Mouse (Mus musculus) kidney, adult 2 months (tissue): ENCODE results near the gene Ap4s1. TPM values are rescaled to one million over a fixed set of nuclear protein-coding genes. Genes with fewer than 3 reads are reported as not detected.

ENCODE experiments used
- DNase-seq: peaks from one replicate; pipeline ENCODE4 v3.0.0; 2021
- H3K27ac ChIP-seq: fragments of 200-500 bp; 2 replicates; pipeline ENCODE4 v1.5.1; 2012; ENCODE audit warnings: low read depth, low read length, control low read depth, inconsistent platforms; ENCODE audit not compliant: insufficient read depth
- H3K27me3 ChIP-seq: fragments of 200-500 bp; replicated peaks from 2 replicates; pipeline ENCODE4 v1.6.1; 2012; ENCODE audit warnings: mild to moderate bottlenecking, moderate library complexity, low read length, inconsistent platforms; ENCODE audit not compliant: control insufficient read depth, insufficient read depth
- H3K36me3 ChIP-seq: fragments of 200-500 bp; 2 replicates; pipeline ENCODE4 v1.6.1; 2012; ENCODE audit warnings: mild to moderate bottlenecking, moderate library complexity, low read length, inconsistent platforms; ENCODE audit not compliant: control insufficient read depth, insufficient read depth
- H3K4me1 ChIP-seq: fragments of 200-500 bp; 2 replicates; pipeline ENCODE4 v1.6.1; 2011; ENCODE audit warnings: low read length; ENCODE audit not compliant: control insufficient read depth, insufficient read depth
- H3K4me3 ChIP-seq: fragments of 200-500 bp; 2 replicates; pipeline ENCODE4 v1.5.1; 2011; ENCODE audit warnings: mild to moderate bottlenecking, low read depth, low read length, control low read depth; ENCODE audit not compliant: insufficient read depth
- CTCF ChIP-seq: fragments of 200-500 bp; conservative IDR thresholded peaks from 2 replicates; pipeline ENCODE4 v1.5.1; 2011; ENCODE audit warnings: low read depth, mild to moderate bottlenecking, control low read depth, low read length, moderate library complexity, mixed read lengths; ENCODE audit not compliant: insufficient read depth, insufficient read length
- POLR2A ChIP-seq: fragments of 200-500 bp; IDR thresholded peaks from one replicate; pipeline ENCODE4 v1.6.1; 2011; ENCODE audit warnings: low read depth, low read length, control low read depth
- WGBS: fragments of 180-500 bp; shearing (Covaris S2); methylation state at CpG from one replicate; pipeline ENCODE4 v1.1.7; 2018; 5-methylcytosine and 5-hydroxymethylcytosine counted together
- polyA plus RNA-seq: library from polyadenylated mRNA; depleted of rRNA; stranded (reverse); fragments of >200 nt; gene quantifications from 2 replicates; pipeline ENCODE4 v1.2.3, GENCODE M21; 2012; rRNA removed

Ap4s1 gene
- polyA plus RNA-seq, 1 experiment: 11.7 TPM

DNA sequence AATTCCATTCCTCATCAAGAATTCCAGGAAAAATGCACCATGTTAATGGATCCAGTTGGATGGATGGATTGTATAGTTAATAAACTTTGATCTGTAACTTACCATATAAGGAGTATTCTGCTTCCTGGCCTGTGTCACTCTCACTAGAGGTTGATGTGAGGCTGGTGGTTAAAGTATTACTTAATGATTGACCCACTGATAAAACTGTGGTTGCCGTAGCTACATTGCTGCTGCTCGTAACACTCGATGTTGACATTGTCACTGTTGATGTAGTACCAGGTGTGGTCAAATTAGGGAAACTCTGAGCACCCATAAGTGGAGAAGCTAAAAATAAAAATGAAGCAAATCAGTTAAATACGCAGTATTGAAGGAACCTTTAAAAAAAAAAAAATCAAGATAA lies 76.6 kb downstream of the Ap4s1 start:
- no peak for TF ChIP-seq CTCF
- no peak for TF ChIP-seq POLR2A
- no peak overlapping the region for H3K27ac ChIP-seq
- DNase-seq: no peak
- no peak overlapping the region for H3K4me3 ChIP-seq
- peaks cover 11% of the 10 kb centered on the region for H3K36me3 ChIP-seq
- H3K27me3 ChIP-seq: no peaks in the 10 kb centered on the region
- H3K4me1 ChIP-seq: no peaks in the 10 kb centered on the region
- 62% methylated on average over 4 of the region's 4 CpGs for WGBS

DNA sequence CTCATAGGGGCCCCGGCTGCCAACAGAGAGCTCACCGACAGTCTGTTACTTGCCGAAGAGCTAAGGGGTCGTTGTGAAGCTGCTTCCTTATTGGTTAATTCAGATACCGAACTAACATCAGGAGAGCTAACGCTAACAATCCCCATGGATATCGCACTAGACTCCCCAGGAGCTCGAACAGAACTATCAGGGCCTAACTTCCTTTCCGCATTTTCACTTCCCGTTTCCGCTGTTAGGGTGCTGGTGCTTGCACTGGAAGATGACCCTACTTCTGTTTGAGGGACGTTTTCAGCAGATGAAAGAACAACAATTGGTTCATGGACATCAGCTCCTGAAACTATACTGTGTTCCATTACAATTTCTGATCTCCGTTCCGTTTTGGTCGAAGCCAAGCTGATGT lies 77.9 kb downstream of the Ap4s1 start:
- H3K27me3 ChIP-seq: no peaks in the 10 kb centered on the region
- no peak overlapping the region for H3K4me3 ChIP-seq
- no peaks in the 10 kb centered on the region for H3K4me1 ChIP-seq
- WGBS: 91% methylated on average over 15 of the region's 15 CpGs
- DNase-seq: no peak
- peaks cover 9% of the 10 kb centered on the region for H3K36me3 ChIP-seq
- H3K27ac ChIP-seq: no peak overlapping the region
- TF ChIP-seq CTCF: no peak
- no peak for TF ChIP-seq POLR2A

DNA sequence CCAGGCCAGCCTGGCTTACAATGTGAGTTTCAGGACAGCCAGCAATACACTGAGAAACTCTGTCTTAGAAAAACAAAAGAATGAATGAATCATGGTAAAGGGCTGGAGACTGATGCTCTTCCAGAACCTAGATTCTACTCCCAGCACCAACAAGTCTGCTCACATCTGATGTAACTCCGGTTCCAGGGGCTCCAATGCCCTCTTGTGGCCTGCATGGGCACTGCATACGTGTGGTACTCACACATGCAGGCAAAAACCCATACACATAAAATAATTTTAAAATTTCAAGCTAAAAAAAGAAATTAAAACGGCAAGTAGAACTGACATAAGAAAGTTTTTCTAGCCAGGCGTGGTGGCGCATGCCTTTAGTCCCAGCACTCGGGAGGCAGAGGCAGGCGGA lies 94.0 kb downstream of the Ap4s1 start:
- H3K27me3 ChIP-seq: no peaks in the 10 kb centered on the region
- no peak overlapping the region for H3K4me3 ChIP-seq
- peak; percentile 25 for DNase-seq
- H3K27ac ChIP-seq: no peak overlapping the region
- H3K36me3 ChIP-seq: peaks cover 25% of the 10 kb centered on the region
- peak; percentile 63 for TF ChIP-seq CTCF
- no peak for TF ChIP-seq POLR2A
- 96% methylated on average over 7 of the region's 7 CpGs for WGBS
- H3K4me1 ChIP-seq: no peaks in the 10 kb centered on the region

Other genes with a start within 250 kb of the Ap4s1 start
- 2.9 and 3.2 TPM in 2 replicates for gene Coch, start 97.7 kb upstream of the Ap4s1 start, polyA plus RNA-seq
- 13.0 and 15.7 TPM in 2 replicates for gene Strn3, start 864 bp downstream of the Ap4s1 start, polyA plus RNA-seq
- 18.2 and 20.6 TPM in 2 replicates for gene Hectd1, start 138.5 kb downstream of the Ap4s1 start, polyA plus RNA-seq